Mouse (Mus musculus): ENCODE data around the gene Trpc2. TPM values are rescaled to one million over a fixed set of nuclear protein-coding genes. Genes with fewer than 3 reads are reported as not detected.

The Trpc2 gene
- polyA plus RNA-seq, 1 experiment: not detected

DNA sequence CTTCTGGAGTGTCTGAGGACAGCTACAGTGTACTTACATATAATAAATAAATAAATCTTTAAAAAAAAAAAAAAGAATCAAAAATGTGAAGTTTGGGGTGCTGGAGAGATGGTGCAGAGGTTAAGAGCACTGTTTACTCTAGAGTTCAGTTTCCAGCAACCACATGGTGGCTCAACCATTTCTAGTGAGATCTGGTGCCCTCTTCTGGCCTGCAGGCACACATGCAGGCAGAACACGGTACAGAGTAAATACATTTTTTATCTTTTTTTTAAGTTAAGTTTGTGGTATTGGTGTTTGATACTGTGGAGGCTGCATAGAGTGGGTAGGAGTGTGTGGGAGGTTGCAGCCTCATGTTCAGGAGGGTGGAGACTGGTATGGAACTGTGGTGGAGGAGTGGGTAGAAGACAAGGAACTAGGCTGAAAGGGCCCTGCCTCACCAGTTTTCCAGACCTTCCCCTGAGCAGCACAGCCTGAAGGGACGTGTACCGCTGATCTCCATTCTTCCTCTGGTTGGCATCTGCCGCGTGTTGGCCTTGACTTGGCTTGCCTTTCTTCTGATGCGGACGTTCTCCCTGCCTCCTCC is 6.1 kb upstream of the Trpc2 start:
- H3K79me3 ChIP-seq (ENCODE audit: low read depth): no peaks in the 10 kb centered on the region
- H3K27me3 ChIP-seq (ENCODE audit: control insufficient read depth, insufficient read depth, insufficient read length): no peaks in the 10 kb centered on the region
- no peak overlapping the region for H3ac ChIP-seq (ENCODE audit: control insufficient read depth, insufficient read length, low read depth)
- peak; percentile 6 for TF ChIP-seq CTCF (IDR thresholded peaks at IDR 0.05; ENCODE audit: control insufficient read depth, insufficient read depth, insufficient read length)
- TF ChIP-seq FOSL1 (IDR thresholded peaks at IDR 0.05; ENCODE audit: insufficient read depth, low read length, poor library complexity, severe bottlenecking): no peak
- H3K79me2 ChIP-seq (ENCODE audit: control insufficient read depth, insufficient read depth): no peaks in the 10 kb centered on the region
- H3K4me3 ChIP-seq (ENCODE audit: insufficient read depth, poor library complexity, severe bottlenecking): no peak overlapping the region
- peaks cover 45% of the 10 kb centered on the region for H3K36me3 ChIP-seq (ENCODE audit: control insufficient read depth, insufficient read depth)

DNA sequence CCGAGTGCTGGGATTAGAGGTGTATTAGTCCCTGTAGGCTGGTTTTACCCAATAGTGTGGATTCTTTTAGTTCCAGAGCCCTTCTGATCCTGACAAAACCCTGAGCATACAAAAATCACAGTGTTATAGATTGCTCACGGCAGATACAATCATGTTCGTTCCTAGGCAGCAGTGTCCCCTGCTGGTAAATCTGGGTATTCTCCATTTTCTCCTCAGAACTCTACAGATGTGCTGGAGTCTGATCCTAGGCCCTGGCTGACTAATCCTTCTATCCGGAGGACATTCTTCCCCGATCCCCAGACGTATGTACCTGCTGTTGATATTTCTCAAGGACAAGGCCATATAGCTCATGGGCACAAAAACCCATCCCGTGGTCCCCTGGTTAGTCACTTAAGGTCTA is 4.4 kb upstream of the Trpc2 start:
- H3K79me2 ChIP-seq (ENCODE audit: control insufficient read depth, insufficient read depth): no peaks in the 10 kb centered on the region
- no peaks in the 10 kb centered on the region for H3K27me3 ChIP-seq (ENCODE audit: control insufficient read depth, insufficient read depth, insufficient read length)
- peaks cover 45% of the 10 kb centered on the region for H3K36me3 ChIP-seq (ENCODE audit: control insufficient read depth, insufficient read depth)
- no peak overlapping the region for H3K4me3 ChIP-seq (ENCODE audit: insufficient read depth, poor library complexity, severe bottlenecking)
- no peak for TF ChIP-seq CEBPB (IDR thresholded peaks at IDR 0.05; ENCODE audit: low read depth)
- TF ChIP-seq MYOD1 (IDR thresholded peaks at IDR 0.05; ENCODE audit: control insufficient read depth, insufficient read length, low read depth): no peak
- TF ChIP-seq CTCF (IDR thresholded peaks at IDR 0.05; ENCODE audit: control insufficient read depth, insufficient read depth, insufficient read length): no peak
- TF ChIP-seq FOSL1 (IDR thresholded peaks at IDR 0.05; ENCODE audit: insufficient read depth, low read length, poor library complexity, severe bottlenecking): no peak
- TF ChIP-seq USF1 (IDR thresholded peaks at IDR 0.05; ENCODE audit: low read depth): no peak
- no peak for TF ChIP-seq MYOG (IDR thresholded peaks at IDR 0.05; ENCODE audit: control insufficient read depth, extremely low read depth, insufficient read length)
- TF ChIP-seq MAX (IDR thresholded peaks at IDR 0.05): no peak
- H3K79me3 ChIP-seq (ENCODE audit: low read depth): no peaks in the 10 kb centered on the region
- H3ac ChIP-seq (ENCODE audit: control insufficient read depth, insufficient read length, low read depth): no peak overlapping the region

DNA sequence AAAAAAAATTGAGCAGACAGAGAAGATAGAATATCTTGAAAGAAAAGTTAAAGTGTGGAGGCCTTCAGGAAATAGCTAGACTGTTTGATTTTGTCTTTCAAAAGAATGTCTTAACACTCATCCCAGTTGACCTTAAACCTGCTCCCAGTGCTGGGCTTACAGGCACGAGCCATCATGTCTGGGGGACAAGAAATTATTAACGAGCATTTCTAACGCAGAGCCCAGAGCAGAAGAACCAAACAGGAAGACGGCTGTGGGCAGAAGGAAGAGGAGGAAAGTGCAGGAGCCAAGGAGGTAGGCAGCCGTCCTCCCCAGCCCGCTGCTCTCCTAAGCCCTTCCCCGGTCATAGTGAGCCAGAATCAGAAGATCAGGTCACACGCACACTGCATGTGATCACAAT is 2.6 kb upstream of the Trpc2 start:
- peaks cover 39% of the 10 kb centered on the region for H3K36me3 ChIP-seq (ENCODE audit: control insufficient read depth, insufficient read depth)
- no peak overlapping the region for H3ac ChIP-seq (ENCODE audit: control insufficient read depth, insufficient read length, low read depth)
- no peaks in the 10 kb centered on the region for H3K79me3 ChIP-seq (ENCODE audit: low read depth)
- H3K4me3 ChIP-seq (ENCODE audit: insufficient read depth, poor library complexity, severe bottlenecking): no peak overlapping the region
- no peaks in the 10 kb centered on the region for H3K27me3 ChIP-seq (ENCODE audit: control insufficient read depth, insufficient read depth, insufficient read length)
- no peaks in the 10 kb centered on the region for H3K79me2 ChIP-seq (ENCODE audit: control insufficient read depth, insufficient read depth)
- TF ChIP-seq MYOG (IDR thresholded peaks at IDR 0.05; ENCODE audit: control insufficient read depth, extremely low read depth, insufficient read length): no peak
- no peak for TF ChIP-seq MYOD1 (IDR thresholded peaks at IDR 0.05; ENCODE audit: control insufficient read depth, insufficient read length, low read depth)
- TF ChIP-seq MAX (IDR thresholded peaks at IDR 0.05): no peak
- TF ChIP-seq FOSL1 (IDR thresholded peaks at IDR 0.05; ENCODE audit: insufficient read depth, low read length, poor library complexity, severe bottlenecking): no peak
- TF ChIP-seq USF1 (IDR thresholded peaks at IDR 0.05; ENCODE audit: low read depth): no peak
- no peak for TF ChIP-seq CEBPB (IDR thresholded peaks at IDR 0.05; ENCODE audit: low read depth)
- TF ChIP-seq CTCF (IDR thresholded peaks at IDR 0.05; ENCODE audit: control insufficient read depth, insufficient read depth, insufficient read length): no peak

GRCm38 (mm10) chr7:102081784-102082183 is 1.1 kb upstream of the Trpc2 start:
- no peaks in the 10 kb centered on the region for H3K27me3 ChIP-seq (ENCODE audit: control insufficient read depth, insufficient read depth, insufficient read length)
- peaks cover 35% of the 10 kb centered on the region for H3K36me3 ChIP-seq (ENCODE audit: control insufficient read depth, insufficient read depth)
- TF ChIP-seq CEBPB (IDR thresholded peaks at IDR 0.05; ENCODE audit: low read depth) (no peak), MYOD1 (IDR thresholded peaks at IDR 0.05; ENCODE audit: control insufficient read depth, insufficient read length, low read depth) (no peak), MAX (IDR thresholded peaks at IDR 0.05) (no peak), FOSL1 (IDR thresholded peaks at IDR 0.05; ENCODE audit: insufficient read depth, low read length, poor library complexity, severe bottlenecking) (no peak), MYOG (IDR thresholded peaks at IDR 0.05; ENCODE audit: control insufficient read depth, extremely low read depth, insufficient read length) (no peak), USF1 (IDR thresholded peaks at IDR 0.05; ENCODE audit: low read depth) (no peak), CTCF (IDR thresholded peaks at IDR 0.05; ENCODE audit: control insufficient read depth, insufficient read depth, insufficient read length) (no peak)
- H3ac ChIP-seq (ENCODE audit: control insufficient read depth, insufficient read length, low read depth): no peak overlapping the region
- no peaks in the 10 kb centered on the region for H3K79me3 ChIP-seq (ENCODE audit: low read depth)
- no peak overlapping the region for H3K4me3 ChIP-seq (ENCODE audit: insufficient read depth, poor library complexity, severe bottlenecking)
- no peaks in the 10 kb centered on the region for H3K79me2 ChIP-seq (ENCODE audit: control insufficient read depth, insufficient read depth)

DNA sequence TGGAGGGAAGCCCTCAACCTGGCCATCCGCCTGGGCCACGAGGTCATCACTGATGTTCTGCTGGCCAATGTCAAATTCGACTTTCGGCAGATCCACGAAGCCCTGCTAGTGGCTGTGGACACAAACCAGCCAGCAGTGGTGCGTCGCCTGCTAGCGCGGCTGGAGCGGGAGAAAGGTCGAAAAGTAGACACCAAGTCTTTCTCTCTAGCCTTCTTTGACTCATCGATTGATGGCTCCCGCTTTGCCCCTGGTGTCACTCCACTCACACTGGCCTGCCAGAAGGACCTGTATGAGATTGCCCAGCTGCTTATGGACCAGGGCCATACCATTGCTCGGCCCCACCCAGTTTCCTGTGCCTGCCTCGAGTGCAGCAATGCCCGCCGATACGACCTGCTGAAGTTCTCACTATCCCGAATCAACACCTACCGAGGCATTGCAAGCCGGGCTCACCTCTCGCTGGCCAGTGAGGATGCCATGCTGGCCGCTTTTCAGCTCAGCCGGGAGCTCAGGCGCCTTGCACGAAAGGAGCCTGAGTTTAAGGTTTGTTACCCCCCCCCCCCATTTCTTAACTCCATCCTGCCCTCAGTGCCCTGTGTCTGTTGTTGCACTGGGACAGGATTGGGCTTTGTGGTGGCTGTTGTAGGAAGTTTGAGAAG is 1.3 kb downstream of the Trpc2 start:
- no peaks in the 10 kb centered on the region for H3K27me3 ChIP-seq (ENCODE audit: control insufficient read depth, insufficient read depth, insufficient read length)
- H3K4me3 ChIP-seq (ENCODE audit: insufficient read depth, poor library complexity, severe bottlenecking): no peak overlapping the region
- no peaks in the 10 kb centered on the region for H3K79me2 ChIP-seq (ENCODE audit: control insufficient read depth, insufficient read depth)
- peaks cover 25% of the 10 kb centered on the region for H3K36me3 ChIP-seq (ENCODE audit: control insufficient read depth, insufficient read depth)
- H3K79me3 ChIP-seq (ENCODE audit: low read depth): no peaks in the 10 kb centered on the region
- no peak for TF ChIP-seq USF1 (IDR thresholded peaks at IDR 0.05; ENCODE audit: low read depth)
- TF ChIP-seq FOSL1 (IDR thresholded peaks at IDR 0.05; ENCODE audit: insufficient read depth, low read length, poor library complexity, severe bottlenecking): no peak
- no peak for TF ChIP-seq CEBPB (IDR thresholded peaks at IDR 0.05; ENCODE audit: low read depth)
- TF ChIP-seq MAX (IDR thresholded peaks at IDR 0.05): no peak
- no peak for TF ChIP-seq CTCF (IDR thresholded peaks at IDR 0.05; ENCODE audit: control insufficient read depth, insufficient read depth, insufficient read length)
- TF ChIP-seq MYOD1 (IDR thresholded peaks at IDR 0.05; ENCODE audit: control insufficient read depth, insufficient read length, low read depth): no peak
- no peak for TF ChIP-seq MYOG (IDR thresholded peaks at IDR 0.05; ENCODE audit: control insufficient read depth, extremely low read depth, insufficient read length)
- no peak overlapping the region for H3ac ChIP-seq (ENCODE audit: control insufficient read depth, insufficient read length, low read depth)

Data from C2C12 (cell line).